Mouse (Mus musculus) granulocyte monocyte progenitor cell, adult 5-6 weeks (primary cell): ENCODE data around the gene Galns. TPM values are rescaled to one million over a fixed set of nuclear protein-coding genes. Genes with fewer than 3 reads are reported as not detected.
"Not testable (repeated sequence)": the region's sequence is repeated elsewhere in the genome, so short reads cannot be mapped to it uniquely, and the experiment has no call there.

Experiments used
- ATAC-seq: replicated peaks from 2 replicates; pipeline ENCODE4 v1.8.0; 2016; ENCODE audit warnings: mild to moderate bottlenecking, moderate TSS enrichment, inconsistent platforms; ENCODE audit not compliant: poor library complexity, severe bottlenecking
- total RNA-seq, 2 experiments: library from RNA; stranded (forward) in 1 of 2; stranded (reverse) in 1 of 2; fragments of 200-712, 200-1000 nt in 1 of 2; fragments of >200 nt in 1 of 2; fragmentation: Nextera tagmentation in 1 of 2; gene quantifications; 2 replicates each; pipeline ENCODE4 v1.2.3; 2014 to 2017

The Galns gene
- total RNA-seq, 2 experiments from 2014 or later = 39.0 to 46.6 TPM

DNA sequence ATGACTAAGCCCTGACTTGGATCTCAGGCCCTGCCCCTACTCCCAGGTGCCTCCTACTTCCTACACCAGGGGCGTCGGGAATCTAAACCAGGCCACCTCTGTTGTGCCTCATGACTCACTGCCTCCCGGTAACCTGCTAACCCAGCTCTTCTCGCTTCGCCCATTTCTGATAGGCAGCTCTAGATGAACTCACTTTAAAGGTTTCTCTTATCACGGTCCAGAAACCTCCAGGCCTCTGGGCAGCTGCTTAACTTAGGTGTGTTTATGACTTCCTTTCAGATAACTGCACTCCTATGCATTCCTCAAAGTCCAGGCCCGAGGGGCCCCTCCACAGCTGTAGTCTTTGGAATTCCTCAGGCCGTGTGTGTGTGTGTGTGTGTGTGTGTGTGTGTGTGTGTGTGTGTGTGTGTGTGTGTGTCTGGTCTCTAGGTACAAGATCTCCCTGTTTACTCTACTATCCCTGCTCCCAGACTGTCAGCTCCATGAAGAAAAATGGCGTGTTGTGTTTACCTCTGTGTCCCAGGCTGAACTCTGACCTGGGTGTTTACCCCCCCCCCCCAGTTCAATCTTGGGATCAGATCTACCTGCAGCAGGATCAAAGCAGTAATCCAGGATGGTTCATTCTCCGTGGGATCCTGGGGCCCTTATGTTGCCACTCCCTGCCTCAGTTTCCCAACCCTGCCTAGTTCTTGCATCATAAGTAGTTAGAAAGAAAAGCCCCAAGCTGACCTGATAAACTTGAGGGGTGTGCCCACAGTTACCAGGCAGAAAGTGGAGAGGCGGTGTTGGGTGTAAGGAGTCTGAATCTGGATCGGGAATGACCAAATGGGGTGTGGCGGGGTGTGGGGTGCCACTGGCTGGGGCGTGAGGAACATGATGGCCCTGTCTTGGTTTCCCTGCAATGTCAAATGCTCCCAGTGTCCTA is 24.9 kb upstream of the Galns start:
- ATAC-seq = no peak

DNA sequence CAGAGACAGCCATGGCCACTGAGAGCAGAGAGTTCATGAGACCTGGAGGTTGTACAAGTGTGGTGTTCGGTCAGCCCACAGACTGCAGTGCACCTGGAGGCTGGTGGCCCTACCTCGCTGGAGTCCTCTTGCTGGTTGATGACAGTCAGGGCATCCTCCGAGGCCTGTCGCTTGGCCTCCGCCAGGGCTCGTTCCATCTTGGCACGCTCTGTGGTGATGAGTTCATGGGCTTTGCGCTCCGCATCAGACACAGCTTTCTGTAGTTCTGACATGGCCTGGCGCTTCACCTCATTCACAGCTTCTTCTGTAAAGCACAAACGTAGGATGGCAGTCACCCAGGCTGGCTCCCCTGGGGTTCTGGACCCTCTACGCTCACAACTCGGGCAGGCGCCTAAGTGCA is 21.9 kb upstream of the Galns start:
- no peak for ATAC-seq

DNA sequence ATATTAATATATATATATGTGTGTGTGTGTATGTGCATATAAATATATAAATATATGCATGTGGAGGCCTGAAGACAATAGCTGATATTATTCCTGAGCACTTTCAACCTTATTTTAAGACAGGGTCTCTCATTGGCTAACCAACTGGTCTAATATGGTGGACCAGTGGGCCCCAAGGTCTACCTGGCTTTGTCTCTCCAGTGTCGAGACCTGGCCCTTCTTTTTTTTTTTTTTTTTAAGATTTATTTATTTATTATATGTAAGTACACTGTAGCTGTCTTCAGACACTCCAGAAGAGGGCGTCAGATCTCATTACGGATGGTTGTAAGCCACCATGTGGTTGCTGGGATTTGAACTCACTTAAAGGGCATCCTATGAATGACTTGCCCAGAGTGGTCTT is 20.9 kb upstream of the Galns start:
- not testable (repeated sequence) for ATAC-seq

DNA sequence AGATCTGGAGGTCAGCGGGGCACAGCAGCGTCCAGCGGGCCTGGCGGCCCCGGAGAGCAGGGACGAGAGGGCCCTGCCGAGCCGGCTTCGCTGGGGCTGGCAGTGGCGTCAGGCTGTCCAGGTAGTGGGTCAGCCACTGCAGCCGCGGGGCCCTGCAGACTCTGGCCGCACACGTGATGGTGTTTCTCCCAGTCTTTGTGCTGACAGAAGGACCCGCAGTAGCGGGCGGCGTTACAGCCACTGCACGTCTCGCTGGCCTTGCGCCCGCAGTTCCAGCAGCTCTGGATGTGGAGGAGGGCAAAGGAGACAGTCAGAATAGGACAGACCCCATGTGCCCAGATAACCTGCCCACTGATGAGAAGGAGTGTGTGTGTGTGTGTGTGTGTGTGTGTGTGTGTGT is 19.4 kb upstream of the Galns start:
- no peak for ATAC-seq

DNA sequence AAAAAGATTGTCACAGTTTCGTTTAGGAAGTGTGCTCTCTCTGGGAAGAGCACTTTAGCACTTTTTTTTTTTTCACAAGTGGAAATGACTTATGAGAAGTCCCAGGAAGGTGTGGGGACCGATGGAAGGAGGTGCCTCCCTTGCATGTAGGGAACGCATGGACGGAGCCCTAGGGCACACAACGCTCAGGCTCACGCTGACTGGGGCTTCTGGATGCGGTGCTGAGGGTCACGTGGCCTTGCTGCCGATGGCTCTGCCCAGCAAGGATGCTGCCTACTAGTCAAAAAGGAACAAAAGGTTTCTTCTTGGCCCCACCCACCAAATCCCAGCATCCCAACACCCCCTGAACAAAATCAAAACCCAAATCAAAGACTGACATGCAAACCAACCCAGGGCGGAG is 18.1 kb upstream of the Galns start:
- ATAC-seq = no peak

DNA sequence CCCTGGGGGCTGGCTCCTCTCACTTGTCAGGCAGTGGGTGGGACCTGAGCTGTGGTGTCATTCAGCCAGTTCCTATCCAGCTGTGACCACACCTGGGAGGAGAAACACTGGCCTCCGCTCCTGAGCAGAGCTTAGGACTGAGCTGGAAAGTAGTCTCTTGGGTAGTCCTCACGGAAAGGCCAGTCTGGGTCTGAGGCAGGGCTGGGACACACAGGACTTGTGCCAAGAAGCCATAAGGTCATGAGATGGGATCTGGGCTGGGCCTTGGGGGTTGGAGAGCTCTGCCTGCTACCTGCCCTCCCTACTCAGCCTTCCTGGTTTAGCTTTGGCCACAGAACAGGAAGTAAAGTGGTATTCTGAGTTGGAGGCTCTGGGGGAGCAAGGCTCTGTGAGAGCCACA is 15.6 kb upstream of the Galns start:
- ATAC-seq = peak; percentile 43

DNA sequence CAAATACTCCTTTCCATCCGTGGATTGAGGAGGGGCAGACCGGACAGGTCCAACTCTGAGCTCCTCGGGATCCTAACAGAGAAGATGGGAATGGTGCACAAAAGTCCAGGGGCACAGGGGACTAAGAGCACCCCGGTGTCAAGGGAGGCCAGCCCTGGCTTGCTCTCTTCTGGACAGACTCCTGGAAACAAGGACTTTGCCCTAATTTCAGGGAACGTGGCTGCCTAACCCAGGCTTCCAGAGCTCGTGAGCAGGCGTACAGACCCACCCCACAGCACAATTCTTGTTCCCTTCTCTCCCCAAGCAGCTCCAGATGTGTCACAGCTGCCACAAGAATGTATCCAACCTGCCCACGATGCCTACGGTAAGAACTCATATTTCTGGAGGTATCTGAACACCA is 14.5 kb upstream of the Galns start:
- ATAC-seq = no peak

DNA sequence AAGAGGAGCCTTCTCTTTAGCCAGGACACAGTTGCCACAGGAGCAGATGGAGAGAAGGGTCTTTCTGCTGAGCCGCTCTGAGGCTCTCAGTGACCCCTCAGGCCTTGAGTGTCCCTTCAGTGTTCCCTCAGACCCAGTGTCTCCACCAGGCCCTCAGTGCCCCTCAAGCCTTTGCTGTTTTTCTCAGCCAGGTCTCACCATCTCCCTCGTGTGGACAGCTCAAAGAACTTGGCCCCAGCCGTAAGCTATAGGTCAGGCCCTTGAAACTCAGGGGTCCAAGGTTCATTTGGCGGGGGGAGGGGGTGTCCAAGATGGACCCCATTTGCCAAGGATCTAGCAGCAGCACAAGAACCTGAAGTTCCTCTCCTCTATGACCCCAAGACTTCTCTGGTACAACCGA is 13.4 kb upstream of the Galns start:
- no peak for ATAC-seq

DNA sequence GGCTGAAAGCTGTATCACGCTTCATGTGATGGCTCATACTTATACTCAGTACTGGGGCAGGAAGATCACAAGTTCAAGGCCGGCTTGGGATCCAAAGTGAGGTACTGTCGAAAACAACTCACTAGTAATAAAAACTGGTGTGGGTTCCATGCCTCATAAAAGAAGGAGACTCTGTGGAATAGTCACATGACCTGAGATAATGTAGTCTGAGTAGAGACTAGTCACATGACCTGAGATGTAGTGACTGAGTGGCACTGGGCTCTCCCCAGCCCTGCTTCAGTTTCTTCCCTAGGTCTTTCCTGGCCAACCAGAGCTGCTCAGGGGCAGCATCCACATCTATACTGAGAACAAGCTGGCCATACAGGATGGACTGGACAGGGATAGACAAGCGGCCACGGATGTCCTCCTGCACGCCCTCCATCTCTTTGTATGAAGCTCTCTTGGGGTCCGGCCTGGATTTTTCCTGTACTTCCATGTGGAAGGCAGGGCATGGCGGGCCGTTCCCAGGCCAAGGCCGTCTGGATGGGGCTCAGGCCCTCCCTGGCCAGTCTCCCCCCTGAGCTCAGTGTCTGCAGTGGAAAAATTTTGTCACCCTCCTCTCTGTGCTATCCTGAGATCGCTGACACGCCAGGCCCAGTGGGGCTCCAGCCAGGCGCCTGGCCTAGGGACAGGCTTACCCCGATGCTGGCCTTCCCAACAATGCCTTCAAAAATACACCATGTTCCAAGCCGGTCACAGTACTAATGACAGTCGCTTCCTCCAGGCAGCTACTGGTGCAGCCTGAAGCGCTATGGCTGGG is 12.8 kb upstream of the Galns start:
- ATAC-seq = no peak

DNA sequence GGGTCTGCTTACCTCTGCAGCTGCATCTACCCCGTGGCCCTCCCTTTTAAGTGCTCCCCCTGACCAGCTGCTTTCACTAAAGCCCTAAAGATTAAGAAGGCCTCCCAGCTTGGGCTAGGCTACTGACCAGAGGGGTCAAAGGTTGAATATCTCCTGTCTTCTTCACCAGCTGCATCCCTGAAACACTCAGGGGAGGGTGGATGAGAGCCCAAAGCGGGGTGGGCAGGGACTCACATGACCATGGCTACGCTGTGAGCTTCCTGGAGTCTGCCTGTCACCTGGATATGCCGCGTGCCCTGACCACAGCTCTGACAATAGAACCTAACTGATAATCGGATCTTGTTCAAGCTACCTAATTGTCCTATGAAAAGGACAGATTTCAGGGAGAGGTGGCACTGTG is 11.5 kb upstream of the Galns start, which contains the start of gene Pabpn1l:
Pabpn1l (minus strand) TSS at position 13 of the 400 bp plus-strand sequence.
- no peak for ATAC-seq

DNA sequence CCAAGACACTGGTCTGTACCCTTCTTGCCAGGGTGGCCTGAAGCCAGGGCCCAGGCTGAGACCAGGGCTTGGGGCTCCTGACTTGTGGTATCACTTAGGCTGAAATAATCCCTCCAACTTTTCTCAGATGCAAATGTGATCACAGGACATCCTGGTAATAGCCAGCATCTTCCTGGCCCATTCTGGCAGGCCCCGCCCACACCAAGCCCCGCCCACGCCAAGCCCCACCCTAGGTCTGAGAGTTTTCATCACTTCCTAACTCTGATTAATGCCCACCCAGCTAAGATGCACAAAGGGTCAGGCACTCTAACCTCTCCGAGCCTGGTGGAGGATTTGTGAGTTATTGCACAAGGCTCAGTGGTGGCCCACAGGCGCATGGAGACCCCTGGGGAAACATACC is 9.2 kb upstream of the Galns start:
- no peak for ATAC-seq

DNA sequence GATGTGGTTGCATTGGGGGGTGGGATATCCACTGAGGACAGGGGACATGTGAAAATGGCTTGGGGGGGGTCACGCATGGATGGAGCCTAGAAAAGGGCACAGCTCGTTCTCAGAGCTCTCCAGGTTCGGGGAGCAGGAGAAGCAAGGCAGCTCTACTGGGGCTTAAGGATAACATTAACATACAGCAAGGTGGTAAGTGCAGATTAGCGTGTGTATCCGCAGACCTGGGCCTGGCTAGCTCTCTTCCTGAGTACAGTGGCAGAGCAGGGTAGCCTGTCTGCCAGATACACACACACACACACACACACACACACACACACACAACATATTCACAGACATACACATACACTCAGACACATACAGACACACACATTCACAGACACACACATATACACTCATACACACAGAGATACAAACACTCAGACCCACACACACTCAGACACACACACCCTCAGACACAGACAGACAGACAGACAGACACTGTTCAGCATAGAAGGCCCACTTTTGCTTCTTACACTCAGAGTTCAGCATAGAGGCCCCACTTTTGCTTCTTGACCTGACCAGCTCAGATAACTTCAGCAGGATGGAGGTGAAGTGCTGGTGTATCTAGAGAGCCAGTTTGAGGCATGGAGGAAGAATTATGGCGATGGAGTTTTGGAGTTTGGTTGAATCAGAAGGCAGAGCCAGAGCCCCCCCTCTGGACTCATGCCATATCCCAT is 7.6 kb upstream of the Galns start:
- no peak for ATAC-seq

DNA sequence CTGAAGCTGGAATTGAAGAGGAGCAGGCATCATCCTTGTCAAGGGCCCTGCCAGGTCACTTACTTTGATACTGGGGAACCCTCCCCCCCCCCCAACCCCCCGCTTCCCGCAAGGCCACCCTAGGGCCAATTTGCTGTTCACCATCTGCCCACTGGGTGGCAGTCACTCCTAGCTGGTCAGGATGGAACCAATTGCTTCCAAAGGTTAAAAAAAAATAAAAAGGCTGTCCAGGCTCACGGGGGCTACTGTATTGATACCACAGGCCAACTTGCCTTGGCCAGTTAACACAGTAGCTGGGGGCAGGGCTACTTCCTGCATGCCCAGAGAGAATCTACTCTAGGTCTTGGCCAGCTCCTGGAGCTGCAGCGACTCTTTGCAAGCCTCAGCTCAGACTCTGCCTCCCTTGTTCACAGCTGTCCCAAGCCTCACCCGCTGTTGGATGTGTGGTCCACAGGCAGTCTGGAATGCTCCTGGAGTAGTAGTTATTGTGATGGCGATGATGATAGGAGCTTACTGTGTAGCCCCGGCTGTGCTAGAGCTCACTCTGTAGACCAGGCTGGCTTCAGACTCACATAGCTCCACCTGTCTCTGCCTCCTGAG is 6.8 kb upstream of the Galns start:
- ATAC-seq = peak; percentile 71

DNA sequence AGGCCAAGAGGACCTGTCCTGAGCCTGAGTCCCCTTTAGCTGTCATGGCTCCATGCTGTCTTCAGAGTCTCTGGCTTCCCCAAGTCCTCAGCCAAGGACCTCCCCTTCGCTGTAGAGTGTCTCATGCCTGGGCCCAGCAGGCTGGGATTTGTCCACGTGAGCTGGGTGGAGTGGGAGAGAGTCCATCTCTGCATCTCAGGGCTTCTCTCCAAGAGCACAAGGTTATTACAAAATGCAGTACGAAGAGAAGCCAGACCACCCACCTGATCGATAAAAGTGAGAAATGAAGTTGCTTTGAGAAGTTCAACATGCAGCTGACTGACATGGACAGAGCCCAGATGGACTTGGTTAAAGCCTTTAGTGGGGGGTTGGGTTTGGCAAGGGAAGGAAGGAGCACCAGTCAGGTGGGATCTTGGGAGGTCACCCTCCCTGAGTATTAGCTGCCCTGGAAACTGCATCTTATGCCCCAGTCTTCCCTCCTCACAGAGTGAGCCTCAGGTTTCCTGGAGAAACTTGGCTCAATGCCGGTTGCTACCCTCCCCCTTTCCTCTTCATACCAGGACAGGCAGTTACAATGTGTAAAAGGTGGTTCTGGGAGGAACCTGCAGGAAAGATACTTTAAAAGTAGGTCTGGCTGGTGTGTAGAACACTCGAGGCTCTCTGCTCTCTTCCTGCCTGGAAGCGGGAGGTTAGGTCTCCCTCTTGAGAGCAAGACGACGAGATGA is 5.1 kb upstream of the Galns start:
- ATAC-seq = no peak

DNA sequence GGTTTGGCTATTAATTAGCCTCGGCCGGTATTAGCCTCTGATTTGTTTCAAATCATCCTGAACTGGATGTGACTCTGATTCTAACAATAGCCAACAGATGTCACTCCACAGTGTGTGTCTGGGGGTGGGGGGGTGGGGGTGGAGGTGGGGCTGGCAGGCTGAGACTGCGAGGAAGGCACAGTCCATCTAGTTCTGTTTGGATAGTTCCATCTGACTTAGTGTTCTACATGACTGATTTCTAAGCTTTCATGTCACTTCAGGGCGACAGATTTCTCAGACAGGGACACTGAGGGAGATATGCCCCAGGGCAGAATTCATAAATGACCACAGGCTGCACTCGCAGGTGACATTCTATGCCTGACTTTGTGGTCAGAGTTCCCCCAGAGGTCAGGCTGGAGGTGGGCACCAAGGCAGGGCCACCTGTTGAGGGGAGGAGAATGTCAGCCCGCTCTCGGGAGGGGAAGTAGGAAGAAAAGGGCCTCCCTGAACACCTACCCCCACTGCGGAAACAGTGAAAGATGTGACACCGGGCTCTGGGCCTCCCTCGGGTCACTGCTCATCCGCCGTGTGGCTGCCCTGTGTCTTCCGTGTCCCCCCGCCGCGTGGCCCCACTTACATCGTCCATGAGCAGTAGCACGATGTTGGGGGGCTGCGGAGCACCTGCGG is 518 bp downstream of the Galns start:
- peak; percentile 47 for ATAC-seq

DNA sequence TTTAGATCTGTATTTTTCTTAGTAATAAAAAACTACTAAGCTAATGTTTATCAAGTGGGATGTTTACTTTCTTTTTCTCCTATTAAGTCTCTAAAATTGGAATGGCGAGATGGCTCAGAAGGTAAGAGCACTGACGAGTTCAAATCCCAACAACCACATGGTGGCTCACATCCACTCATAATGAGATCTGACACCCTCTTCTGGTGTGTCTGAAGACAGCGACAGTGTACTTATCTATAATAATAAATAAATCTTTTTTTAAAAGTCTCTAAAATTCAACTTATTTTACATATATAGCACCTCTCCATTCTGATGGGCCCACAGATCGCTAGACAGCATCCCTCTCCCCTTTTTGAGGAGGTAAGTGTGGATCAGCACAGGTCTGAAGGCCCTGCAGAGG is 1.1 kb downstream of the Galns start:
- no peak for ATAC-seq

DNA sequence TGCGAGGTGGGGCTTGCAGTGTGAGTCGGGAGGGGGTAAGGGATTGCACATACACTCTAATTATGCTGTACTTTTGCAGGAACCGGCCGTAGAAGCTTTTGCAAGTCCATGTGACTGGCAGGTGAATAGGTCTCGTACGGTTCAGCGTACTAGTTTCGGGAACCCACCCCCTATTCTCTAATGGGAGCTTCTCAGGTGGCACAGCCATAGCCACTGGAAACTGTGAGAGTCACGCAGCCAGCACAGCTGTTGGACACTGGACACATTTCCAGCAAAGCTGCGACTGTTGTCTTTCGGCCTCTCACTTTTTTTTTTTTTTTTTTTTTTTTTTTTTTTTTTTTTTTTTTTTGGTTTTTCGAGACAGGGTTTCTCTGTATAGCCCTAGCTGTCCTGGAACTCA is 4.5 kb downstream of the Galns start:
- no peak for ATAC-seq

DNA sequence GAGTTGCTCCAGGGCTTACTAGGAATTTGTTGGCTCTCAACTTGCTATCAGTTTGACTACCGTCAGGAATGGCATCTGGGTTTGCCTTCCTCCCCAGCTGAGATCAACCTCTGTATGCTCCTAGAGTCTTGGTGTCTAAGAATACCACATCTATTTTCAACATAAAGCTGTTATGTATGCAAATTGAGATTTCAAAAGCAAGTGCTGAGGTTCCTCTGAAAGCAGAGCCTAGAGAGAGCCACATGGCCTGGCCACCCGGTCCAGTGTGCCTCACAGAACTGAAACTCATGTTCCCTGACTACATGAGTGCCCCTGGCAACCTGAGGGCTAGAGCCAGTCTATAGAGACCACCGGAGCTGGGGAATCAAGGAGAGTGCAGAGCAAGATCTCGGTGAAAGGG is 5.9 kb downstream of the Galns start:
- ATAC-seq = peak; percentile 67

DNA sequence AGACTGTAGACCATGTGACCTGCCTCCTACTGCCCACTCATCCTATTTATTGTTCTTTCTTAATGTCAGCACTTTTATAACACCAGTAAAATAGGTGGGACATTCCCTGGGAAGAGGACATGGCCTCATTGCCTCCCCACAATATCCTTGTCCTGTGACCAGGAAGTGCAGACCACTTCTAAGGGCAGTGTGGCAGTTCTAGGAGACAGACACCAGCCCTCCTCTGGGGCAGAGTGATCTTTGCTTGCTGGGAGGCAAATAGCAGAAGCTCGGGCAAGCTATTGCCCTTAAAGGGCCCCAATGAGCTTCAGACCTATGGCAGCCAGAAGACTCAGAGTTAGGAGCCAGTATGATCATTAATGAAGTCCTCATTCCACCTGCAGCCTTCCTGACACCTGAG is 6.6 kb downstream of the Galns start:
- no peak for ATAC-seq
